Mouse (Mus musculus) forebrain, postnatal 0 days (tissue): ENCODE data around the gene Olfr986. TPM values are rescaled to one million over a fixed set of nuclear protein-coding genes. Genes with fewer than 3 reads are reported as not detected.

Experiments used
- ATAC-seq: fragments of 200-750 bp; cut with Nextera tagmentation; 2 replicates; pipeline ENCODE4 v1.8.0; 2017; ENCODE audit warnings: mild to moderate bottlenecking, moderate library complexity
- DNase-seq: peaks from one replicate; pipeline ENCODE4 v3.0.0-alpha.2; 2015
- H3K27ac ChIP-seq: fragments of 300-500 bp; sonication (generic); 2 replicates; pipeline ENCODE4 v1.5.1; 2014; ENCODE audit warnings: low read depth, mild to moderate bottlenecking, antibody characterized with exemption, low read length, moderate library complexity, mixed read lengths
- H3K27me3 ChIP-seq: fragments of 300-500 bp; sonication (generic); 2 replicates; pipeline ENCODE4 v1.6.1; 2014; ENCODE audit warnings: mild to moderate bottlenecking, low read length, mixed read lengths; ENCODE audit not compliant: insufficient read depth
- H3K36me3 ChIP-seq: fragments of 300-500 bp; sonication (generic); 2 replicates; pipeline ENCODE4 v1.6.1; 2014; ENCODE audit warnings: mild to moderate bottlenecking, moderate library complexity; ENCODE audit not compliant: insufficient read depth
- H3K4me1 ChIP-seq: fragments of 300-500 bp; sonication (generic); 2 replicates; pipeline ENCODE4 v1.6.1; 2014; ENCODE audit warnings: antibody characterized with exemption; ENCODE audit not compliant: insufficient read depth
- H3K4me2 ChIP-seq: fragments of 300-500 bp; sonication (generic); 2 replicates; pipeline ENCODE4 v1.6.1; 2014; ENCODE audit warnings: low read depth, mild to moderate bottlenecking, moderate library complexity
- H3K4me3 ChIP-seq: fragments of 300-500 bp; sonication (generic); 2 replicates; pipeline ENCODE4 v1.5.1; 2014; ENCODE audit warnings: low read depth, low read length, mixed read lengths
- H3K9ac ChIP-seq: fragments of 300-500 bp; sonication (generic); 2 replicates; pipeline ENCODE4 v1.6.1; 2014; ENCODE audit warnings: mild to moderate bottlenecking
- H3K9me3 ChIP-seq: fragments of 300-500 bp; sonication (generic); 2 replicates; pipeline ENCODE4 v1.6.1; 2016; ENCODE audit warnings: low read length
- CTCF ChIP-seq: sonication (generic); IDR thresholded peaks from 2 replicates; pipeline ENCODE4 v1.5.1; 2016; ENCODE audit warnings: antibody characterized with exemption, control low read depth, low read depth
- WGBS: fragments of 180-500 bp; shearing (Covaris S2); extraction: QIAGEN DNeasy Blood & Tissue Kit; methylation state at CpG from one replicate; pipeline ENCODE4 v1.1.7; 2014; 5-methylcytosine and 5-hydroxymethylcytosine counted together
- polyA plus RNA-seq: library from polyadenylated mRNA; unstranded; fragments of >200 nt; fragmentation: Nextera tagmentation; extraction: Ambion mirVana; gene quantifications from 2 replicates; pipeline ENCODE4 v1.2.1, GENCODE M21; 2015
- total RNA-seq: library from RNA; depleted of rRNA; stranded (reverse); fragments of >200 nt; gene quantifications from 2 replicates; pipeline ENCODE4 v1.2.3, GENCODE M21; 2014

The Olfr986 gene
- total and polyA plus RNA-seq, 2 experiments from 2014 or later = not detected

DNA sequence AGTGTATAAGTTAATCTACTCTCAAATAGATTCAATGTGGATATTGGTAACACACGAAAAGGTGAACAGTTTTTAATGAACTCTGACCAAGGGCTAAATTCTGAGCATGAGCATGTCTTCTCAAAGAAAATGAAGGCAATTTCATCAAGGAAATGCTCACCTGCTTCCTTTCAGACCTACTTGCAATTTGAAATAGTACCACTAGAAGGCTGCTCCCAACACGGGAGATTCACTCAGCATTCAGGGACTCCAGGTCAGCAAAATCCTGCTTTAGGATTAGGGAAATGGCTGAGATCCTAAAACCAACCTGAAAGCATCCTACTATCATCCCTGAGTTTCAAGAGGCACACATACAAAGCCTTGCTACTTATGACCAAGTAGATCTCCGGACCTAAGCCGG, 43.6 kb downstream of the Olfr986 start:
- WGBS = 68% methylated on average over 4 of the region's 4 CpGs
- H3K9me3 ChIP-seq = no peaks in the 10 kb centered on the region
- no peak for DNase-seq
- H3K4me1 ChIP-seq = no peaks in the 10 kb centered on the region; the same call in 1 of the 2 replicates
- H3K27me3 ChIP-seq = no peaks in the 10 kb centered on the region
- H3K4me2 ChIP-seq = no peak overlapping the region
- no peak overlapping the region for H3K9ac ChIP-seq
- ATAC-seq = no peak
- peak; percentile 54 for TF ChIP-seq CTCF
- no peak overlapping the region for H3K27ac ChIP-seq
- no peaks in the 10 kb centered on the region for H3K36me3 ChIP-seq
- no peak overlapping the region for H3K4me3 ChIP-seq

DNA sequence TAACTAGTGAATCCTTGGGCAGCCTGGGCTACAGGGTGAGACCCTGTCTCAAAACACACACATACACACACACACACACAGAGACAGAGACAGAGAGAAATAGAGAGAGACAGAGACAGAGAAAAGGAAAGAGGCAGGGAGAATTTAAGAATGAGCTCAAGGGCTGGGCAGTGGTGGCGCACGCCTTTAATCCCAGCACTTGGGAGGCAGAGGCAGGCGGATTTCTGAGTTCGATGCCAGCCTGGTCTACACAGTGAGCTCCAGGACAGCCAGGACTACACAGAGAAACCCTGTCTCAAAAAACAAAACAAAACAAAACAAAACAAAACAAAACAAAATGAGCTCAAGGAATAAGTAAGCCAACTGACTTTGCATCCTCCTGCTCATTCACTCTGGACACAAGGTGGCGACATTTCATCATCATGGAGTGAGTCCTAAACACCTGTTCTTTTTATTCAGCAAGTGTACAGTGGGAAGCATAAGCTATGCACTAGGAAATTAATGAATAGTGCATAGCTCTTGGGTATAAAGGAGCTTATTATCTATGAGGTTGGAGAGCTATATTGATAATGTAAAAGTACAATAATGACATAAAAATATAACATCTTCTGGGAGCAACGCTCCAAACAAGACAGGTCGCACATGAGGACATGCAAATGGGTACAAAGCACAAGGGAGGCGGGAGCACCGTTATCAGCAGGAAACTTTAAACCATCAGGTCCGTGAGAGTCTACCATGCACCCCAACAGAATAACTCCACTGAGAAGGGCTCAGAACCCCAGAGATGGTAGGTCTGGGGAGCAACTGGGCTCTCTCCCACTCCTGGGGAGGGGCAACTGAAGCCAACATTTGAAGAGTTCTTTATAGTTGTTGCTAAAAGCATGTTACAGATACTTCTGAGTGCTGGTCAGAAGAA, 47.4 kb downstream of the Olfr986 start:
- 72% methylated on average over 10 of the region's 10 CpGs for WGBS
- H3K4me2 ChIP-seq = no peak overlapping the region
- peak; percentile 91 for TF ChIP-seq CTCF

DNA sequence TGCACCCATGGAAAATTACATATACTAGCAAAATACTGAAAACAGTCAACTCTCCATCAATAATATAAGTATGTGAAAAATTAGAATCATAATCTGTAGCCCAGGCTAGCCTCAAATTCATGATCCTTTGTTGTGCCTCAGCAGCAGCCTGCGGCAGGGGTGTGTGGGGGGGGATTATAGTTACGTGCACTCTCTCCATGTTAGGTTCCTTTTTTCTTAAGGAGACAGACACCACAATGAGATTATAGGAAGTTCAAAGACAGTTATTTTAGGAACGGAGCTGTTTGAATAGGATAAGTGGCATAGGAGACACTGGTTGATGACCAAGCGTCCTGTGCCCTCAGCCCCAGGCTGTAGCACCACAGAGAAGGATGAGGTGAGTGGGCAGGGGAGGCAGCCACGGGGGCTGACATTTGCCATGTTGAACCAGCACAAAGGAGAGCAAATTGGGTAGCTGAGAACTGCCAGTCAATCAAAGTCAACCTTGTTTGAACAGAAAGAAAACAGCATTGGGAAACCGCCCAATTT, 48.1 kb downstream of the Olfr986 start:
- 35% methylated on average over 6 of the region's 6 CpGs for WGBS
- ATAC-seq (no peak), DNase-seq (no peak)
- Histone ChIP-seq H3K27ac (no peak overlapping the region), H3K4me3 (no peak overlapping the region), H3K9me3 (no peaks in the 10 kb centered on the region), H3K9ac (no peak overlapping the region), H3K4me1 (no peaks in the 10 kb centered on the region; the same call in 1 of the 2 replicates), H3K4me2 (no peak overlapping the region), H3K27me3 (no peaks in the 10 kb centered on the region), H3K36me3 (no peaks in the 10 kb centered on the region)
- no peak for TF ChIP-seq CTCF

More for the DNA sequence above, 47.4 kb downstream of the Olfr986 start:
- H3K9ac ChIP-seq = no peak overlapping the region
- H3K27me3 ChIP-seq = no peaks in the 10 kb centered on the region
- H3K27ac ChIP-seq = no peak overlapping the region
- H3K36me3 ChIP-seq = no peaks in the 10 kb centered on the region
- H3K4me3 ChIP-seq = no peak overlapping the region
- ATAC-seq (peak; percentile 95), DNase-seq (peak; percentile 91)
- H3K4me1 ChIP-seq = no peaks in the 10 kb centered on the region; the same call in 1 of the 2 replicates
- H3K9me3 ChIP-seq = no peaks in the 10 kb centered on the region

DNA sequence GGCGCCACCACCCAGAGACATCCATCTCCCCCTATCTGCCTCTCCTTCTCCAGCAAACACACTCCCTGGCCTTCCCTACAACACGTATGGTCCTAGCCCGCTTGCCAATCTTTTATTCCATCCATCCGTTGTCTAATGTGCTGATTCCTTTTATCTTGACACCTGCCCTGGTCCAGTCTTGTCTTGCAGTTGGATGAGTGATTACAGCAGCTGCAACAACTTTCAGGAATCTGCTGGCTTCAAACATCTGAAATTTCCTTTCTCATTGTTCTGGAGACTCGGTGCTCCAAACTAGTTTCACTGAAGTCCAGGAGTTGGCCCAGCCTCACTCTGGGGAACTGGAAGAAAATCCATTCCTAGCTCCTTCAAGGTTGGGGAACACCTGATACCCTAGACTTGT, 48.8 kb downstream of the Olfr986 start:
- H3K27ac ChIP-seq = no peak overlapping the region
- no peaks in the 10 kb centered on the region for H3K9me3 ChIP-seq
- DNase-seq (no peak), ATAC-seq (no peak)
- no peaks in the 10 kb centered on the region for H3K36me3 ChIP-seq
- no peaks in the 10 kb centered on the region; the same call in 1 of the 2 replicates for H3K4me1 ChIP-seq
- 47% methylated on average over 5 of the region's 5 CpGs for WGBS
- H3K9ac ChIP-seq = no peak overlapping the region
- H3K27me3 ChIP-seq = no peaks in the 10 kb centered on the region
- no peak overlapping the region for H3K4me2 ChIP-seq
- H3K4me3 ChIP-seq = no peak overlapping the region
- TF ChIP-seq CTCF = no peak

DNA sequence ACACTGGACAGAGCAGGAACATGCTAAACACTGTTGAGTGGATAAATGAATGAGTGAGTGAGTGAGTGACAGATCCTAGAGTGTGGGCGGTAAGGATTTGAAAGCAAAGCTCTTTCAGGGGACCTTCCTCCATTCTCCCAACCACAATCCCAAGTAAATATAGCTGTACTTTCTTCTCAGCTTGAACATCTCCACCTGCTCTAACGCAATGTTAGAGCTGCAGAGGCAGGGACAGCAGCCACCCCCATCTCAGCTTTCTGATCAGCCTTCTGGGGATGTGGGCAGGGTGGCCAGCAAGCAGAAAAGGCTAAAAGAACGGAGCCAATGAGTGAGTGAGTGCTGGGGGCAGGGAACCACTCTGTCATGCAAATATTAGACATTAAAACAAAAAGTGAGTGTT, 50.3 kb downstream of the Olfr986 start:
- Histone ChIP-seq H3K36me3 (no peaks in the 10 kb centered on the region), H3K27me3 (no peaks in the 10 kb centered on the region), H3K4me3 (no peak overlapping the region), H3K9ac (no peak overlapping the region), H3K27ac (no peak overlapping the region), H3K9me3 (no peaks in the 10 kb centered on the region), H3K4me2 (no peak overlapping the region), H3K4me1 (no peaks in the 10 kb centered on the region; the same call in 1 of the 2 replicates)
- DNase-seq (no peak), ATAC-seq (no peak)
- 76% methylated on average over 3 of the region's 3 CpGs for WGBS
- no peak for TF ChIP-seq CTCF

DNA sequence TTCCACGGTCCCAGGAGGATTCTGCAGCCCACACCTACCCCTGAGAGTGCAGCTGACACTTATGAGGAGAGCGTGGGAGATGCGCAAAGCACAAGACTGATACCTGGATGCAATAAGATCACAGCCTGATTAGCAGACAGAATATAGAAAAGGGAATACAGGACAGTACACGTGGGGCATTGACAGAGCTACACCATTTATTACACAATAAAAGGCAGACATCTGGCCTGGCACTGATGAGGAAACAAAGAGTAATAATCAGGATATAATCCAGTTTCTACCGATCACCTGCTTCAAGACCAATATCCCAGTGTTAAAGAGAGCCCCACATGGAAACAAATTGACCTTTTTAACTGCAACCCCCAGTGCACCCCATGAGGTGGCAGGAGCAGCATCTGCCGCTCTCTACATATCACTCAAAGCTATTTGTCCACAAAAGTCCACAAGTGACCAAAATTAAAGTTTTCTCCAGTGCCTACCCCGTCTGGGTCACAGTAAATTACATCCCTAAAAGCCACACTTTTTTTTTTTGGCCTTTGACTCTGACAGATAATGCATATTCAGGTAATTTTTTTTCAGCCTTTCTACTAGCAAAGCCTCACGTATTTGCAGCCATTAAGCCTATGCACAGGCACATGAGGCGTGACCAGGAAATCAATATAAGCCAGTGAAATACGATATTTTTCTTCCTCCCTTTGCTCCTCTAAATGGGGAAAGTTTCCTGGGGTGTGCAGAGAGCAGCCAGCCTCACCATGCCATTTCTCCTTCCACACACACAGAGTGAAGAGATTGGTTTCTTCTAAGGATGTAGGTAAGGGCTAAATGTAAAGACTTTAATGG, 53.7 kb downstream of the Olfr986 start:
- Histone ChIP-seq H3K4me1 (no peaks in the 10 kb centered on the region), H3K4me2 (no peak overlapping the region), H3K36me3 (no peaks in the 10 kb centered on the region), H3K27ac (no peak overlapping the region), H3K27me3 (no peaks in the 10 kb centered on the region), H3K9me3 (no peaks in the 10 kb centered on the region), H3K9ac (no peak overlapping the region), H3K4me3 (no peak overlapping the region)
- TF ChIP-seq CTCF = no peak
- 71% methylated on average over 10 of the region's 10 CpGs for WGBS
- ATAC-seq (no peak), DNase-seq (no peak)
